Mouse (Mus musculus) kidney, postnatal 14 days (tissue): ENCODE data around the gene Atg4a.

ENCODE experiments used
- DNase-seq: peaks from one replicate; pipeline ENCODE4 v3.0.0; 2022; ENCODE audit warnings: mixed read lengths

Gene Atg4a

GRCm38 (mm10) chrX:140956272-140956940 lies at the start of gene Atg4a, which contains the start of gene Psmd10:
Gene Atg4a (plus strand): TSS chrX:140956907.
Gene Psmd10 (minus strand): TSS chrX:140956728.
- DNase-seq: peak; percentile 95

GRCm38 (mm10) chrX:140907360-140907759 lies 49.3 kb upstream of the Atg4a start, which contains the start of gene Vsig1:
Gene Vsig1 (plus strand): TSS chrX:140907608.
- no peak for DNase-seq

- no peak for DNase-seq
Measured at GRCm38 (mm10) chrX:140921321-140921720, 35.4 kb upstream of the Atg4a start.

GRCm38 (mm10) chrX:140932066-140932465 lies 24.6 kb upstream of the Atg4a start:
- DNase-seq: no peak

- DNase-seq: no peak
Measured at GRCm38 (mm10) chrX:140933263-140933662, 23.4 kb upstream of the Atg4a start.

GRCm38 (mm10) chrX:140936271-140936670 lies 20.4 kb upstream of the Atg4a start:
- no peak for DNase-seq

GRCm38 (mm10) chrX:140953618-140954017 lies 3.1 kb upstream of the Atg4a start:
- DNase-seq: no peak

- no peak for DNase-seq
Measured at GRCm38 (mm10) chrX:140956959-140957358, 252 bp downstream of the Atg4a start.

GRCm38 (mm10) chrX:140978943-140979342 lies 22.2 kb downstream of the Atg4a start:
- DNase-seq: no peak

GRCm38 (mm10) chrX:140979546-140979945 lies 22.8 kb downstream of the Atg4a start:
- peak; percentile 50 for DNase-seq

GRCm38 (mm10) chrX:140980163-140980562 lies 23.5 kb downstream of the Atg4a start:
- no peak for DNase-seq

- peak; percentile 14 for DNase-seq
Measured at GRCm38 (mm10) chrX:140983206-140983960, 26.7 kb downstream of the Atg4a start.

GRCm38 (mm10) chrX:140984795-140985194 lies 28.1 kb downstream of the Atg4a start:
- no peak for DNase-seq

GRCm38 (mm10) chrX:140985256-140985655 lies 28.5 kb downstream of the Atg4a start:
- DNase-seq: no peak

- DNase-seq: no peak
Measured at GRCm38 (mm10) chrX:140996909-140997516, 40.3 kb downstream of the Atg4a start.

- DNase-seq: no peak
Measured at GRCm38 (mm10) chrX:140997912-140998545, 41.3 kb downstream of the Atg4a start.

GRCm38 (mm10) chrX:140998885-140999284 lies 42.2 kb downstream of the Atg4a start:
- DNase-seq: no peak

- DNase-seq: peak; percentile 9
Measured at GRCm38 (mm10) chrX:141149705-141150104, 193.0 kb downstream of the Atg4a start.

GRCm38 (mm10) chrX:141150290-141150689 lies 193.6 kb downstream of the Atg4a start:
- no peak for DNase-seq

GRCm38 (mm10) chrX:141151182-141151581 lies 194.5 kb downstream of the Atg4a start:
- no peak for DNase-seq

- no peak for DNase-seq
Measured at GRCm38 (mm10) chrX:141156696-141157095, 200.0 kb downstream of the Atg4a start.

- no peak for DNase-seq
Measured at GRCm38 (mm10) chrX:141157626-141158025, 200.9 kb downstream of the Atg4a start.

GRCm38 (mm10) chrX:141158160-141158559 lies 201.5 kb downstream of the Atg4a start:
- DNase-seq: no peak
